Mouse (Mus musculus): ENCODE data around the gene Spag6l.
A peak's percentile ranks its signal among the peaks of the same experiment; 100 is the strongest.

Spag6l gene

GRCm38 (mm10) chr16:16828757-16829615, at the start of gene Spag6l:
Gene Spag6l, minus strand, starts transcription at chr16:16829456.
- H3K4me1 ChIP-seq (replicated peaks; ENCODE audit: low read depth, low read length), result peaks cover 38% of the 10 kb centered on the region
- TF ChIP-seq POU5F1 (IDR thresholded peaks at IDR 0.05; ENCODE audit: borderline replicate concordance, low read length), result no peak
- no peak for TF ChIP-seq NANOG (IDR thresholded peaks at IDR 0.05; ENCODE audit: borderline replicate concordance, low read length)
- peak; percentile 38 for TF ChIP-seq CTCF (conservative IDR thresholded peaks at IDR 0.05; ENCODE audit: low read length)
- H3K36me3 ChIP-seq (ENCODE audit: insufficient read depth, low read length), result no peaks in the 10 kb centered on the region
- H3K4me3 ChIP-seq (replicated peaks; ENCODE audit: low read length), result peak within 1 kb of the TSS; percentile 82
- H3K9me3 ChIP-seq (ENCODE audit: low read length), result peaks cover 8% of the 10 kb centered on the region
- no peaks in the 10 kb centered on the region for H3K27me3 ChIP-seq (ENCODE audit: insufficient read depth, low read length)

- no peaks in the 10 kb centered on the region for H3K9me3 ChIP-seq (ENCODE audit: low read length)
- H3K4me3 ChIP-seq (replicated peaks; ENCODE audit: low read length), result no peak overlapping the region
- no peaks in the 10 kb centered on the region for H3K27me3 ChIP-seq (ENCODE audit: insufficient read depth, low read length)
- no peak for TF ChIP-seq CTCF (conservative IDR thresholded peaks at IDR 0.05; ENCODE audit: low read length)
- TF ChIP-seq NANOG (IDR thresholded peaks at IDR 0.05; ENCODE audit: borderline replicate concordance, low read length), result no peak
- no peak for TF ChIP-seq POU5F1 (IDR thresholded peaks at IDR 0.05; ENCODE audit: borderline replicate concordance, low read length)
- peaks cover 97% of the 10 kb centered on the region for H3K36me3 ChIP-seq (ENCODE audit: insufficient read depth, low read length)
- H3K4me1 ChIP-seq (replicated peaks; ENCODE audit: low read depth, low read length), result peaks cover 6% of the 10 kb centered on the region
These were observed 49.8 kb upstream of the Spag6l start for GRCm38 (mm10) chr16:16879025-16879424.

DNA sequence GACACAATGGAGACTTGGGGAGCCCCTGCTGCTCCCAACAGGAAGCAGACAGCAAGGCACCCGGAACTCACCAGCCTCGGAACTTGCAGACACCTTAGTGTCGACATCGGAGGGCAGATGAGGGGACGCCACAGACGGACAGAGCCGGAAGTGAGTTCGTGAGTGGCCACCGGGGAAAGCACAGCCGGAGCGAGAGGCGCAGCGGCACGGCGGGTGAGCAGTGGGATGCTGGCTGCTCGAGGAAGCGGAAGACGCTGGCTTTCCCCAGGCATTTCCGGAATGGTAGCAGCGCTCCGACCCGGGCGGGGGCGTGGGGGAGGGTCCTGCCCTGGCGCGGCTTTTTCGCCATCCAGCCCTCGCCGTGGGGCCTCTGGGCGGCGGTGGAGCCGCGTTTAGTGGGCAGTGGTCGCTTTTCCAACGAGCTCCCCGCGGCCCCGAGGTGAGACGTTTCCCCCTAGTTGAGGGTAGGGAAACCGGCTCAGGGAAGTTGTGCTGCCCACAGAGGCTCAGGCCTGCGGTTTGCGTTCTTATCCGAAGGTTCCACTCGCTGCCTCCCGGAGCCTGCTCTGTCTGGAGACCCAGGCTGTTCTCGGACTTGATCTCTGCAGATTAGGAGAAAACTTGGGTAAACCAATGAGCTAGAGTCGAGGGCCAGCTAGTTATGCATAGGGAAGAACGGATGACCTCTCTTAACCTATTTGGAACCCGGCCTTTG, 41.5 kb upstream of the Spag6l start, which contains the start of the genes Top3b and Vpreb1:
Gene Top3b, plus strand, starts transcription at position 120 of the 715 bp plus-strand sequence.
Gene Vpreb1, minus strand, starts transcription at position 227 of the 715 bp plus-strand sequence.
- no peaks in the 10 kb centered on the region for H3K27me3 ChIP-seq (ENCODE audit: insufficient read depth, low read length)
- H3K9me3 ChIP-seq (ENCODE audit: low read length), result no peaks in the 10 kb centered on the region
- TF ChIP-seq CTCF (conservative IDR thresholded peaks at IDR 0.05; ENCODE audit: low read length), result no peak
- TF ChIP-seq NANOG (IDR thresholded peaks at IDR 0.05; ENCODE audit: borderline replicate concordance, low read length), result no peak
- H3K4me1 ChIP-seq (replicated peaks; ENCODE audit: low read depth, low read length), result peaks cover 71% of the 10 kb centered on the region
- H3K36me3 ChIP-seq (ENCODE audit: insufficient read depth, low read length), result peaks cover 36% of the 10 kb centered on the region
- peak within 1 kb of the TSS; percentile 98 for H3K4me3 ChIP-seq (replicated peaks; ENCODE audit: low read length)

DNA sequence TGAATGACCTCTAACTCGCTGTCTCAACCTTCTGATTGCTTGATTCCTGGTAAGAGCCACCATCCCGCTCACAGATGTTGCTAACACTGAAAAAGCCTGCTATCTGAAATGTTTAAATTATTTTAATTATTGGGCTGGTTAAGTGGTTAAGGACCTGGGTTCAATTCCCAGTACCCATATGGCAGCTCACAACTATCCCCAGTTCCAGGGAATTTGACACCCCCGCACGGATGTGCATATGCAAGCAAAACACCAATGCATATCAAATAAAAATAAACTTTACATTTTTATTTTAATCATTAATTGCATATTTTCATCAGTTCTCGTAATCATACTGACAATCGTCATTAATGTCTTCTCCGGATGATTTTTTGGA, 41.0 kb upstream of the Spag6l start:
- Histone ChIP-seq H3K9me3 (ENCODE audit: low read length) (no peaks in the 10 kb centered on the region), H3K4me3 (replicated peaks; ENCODE audit: low read length) (peak overlapping the region; percentile 98), H3K36me3 (ENCODE audit: insufficient read depth, low read length) (peaks cover 32% of the 10 kb centered on the region), H3K4me1 (replicated peaks; ENCODE audit: low read depth, low read length) (peaks cover 76% of the 10 kb centered on the region), H3K27me3 (ENCODE audit: insufficient read depth, low read length) (no peaks in the 10 kb centered on the region)
- TF ChIP-seq POU5F1 (IDR thresholded peaks at IDR 0.05; ENCODE audit: borderline replicate concordance, low read length) (no peak), CTCF (conservative IDR thresholded peaks at IDR 0.05; ENCODE audit: low read length) (no peak), NANOG (IDR thresholded peaks at IDR 0.05; ENCODE audit: borderline replicate concordance, low read length) (no peak)

DNA sequence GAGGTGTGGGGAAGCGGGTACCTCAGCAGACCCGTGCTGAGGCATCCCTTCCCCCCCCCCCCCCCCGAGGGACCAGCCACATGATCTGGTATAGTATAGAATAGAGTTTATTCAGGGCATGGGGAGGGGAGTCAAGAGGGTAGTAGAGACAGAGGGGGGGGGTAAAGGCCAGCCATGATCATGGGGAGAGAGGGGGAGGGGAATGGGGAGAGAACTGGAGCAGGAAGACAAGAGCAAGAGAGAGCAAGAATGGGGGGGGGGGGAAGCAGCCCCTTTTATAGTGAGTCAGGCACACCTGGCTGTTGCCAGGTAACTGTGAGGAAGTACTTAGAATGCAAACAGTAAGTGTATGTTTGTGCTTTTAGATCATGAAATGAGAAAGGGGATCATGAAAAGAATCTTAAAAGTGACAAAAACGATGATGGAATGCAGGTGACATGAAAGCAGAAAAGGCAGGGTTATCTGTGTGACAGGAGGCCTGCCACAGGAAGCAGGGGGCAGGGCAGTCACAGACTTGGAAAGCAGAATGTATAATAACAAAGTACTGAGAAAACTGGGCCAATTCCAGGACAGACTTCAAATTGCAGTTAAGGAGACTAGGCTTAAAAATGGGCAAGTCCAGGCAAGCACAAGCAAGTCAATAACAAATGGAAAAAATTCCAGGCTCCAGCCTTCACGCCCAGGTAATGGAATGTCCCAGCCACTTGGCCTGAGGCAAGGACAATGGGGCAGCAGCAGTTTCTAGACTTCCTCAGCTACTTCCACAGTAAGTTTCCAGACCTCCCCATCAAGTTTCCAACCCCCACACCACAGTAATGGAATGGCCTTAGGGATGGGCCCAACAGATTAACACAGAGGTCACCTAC, 36.7 kb upstream of the Spag6l start:
- H3K4me3 ChIP-seq (replicated peaks; ENCODE audit: low read length), result no peak overlapping the region
- no peaks in the 10 kb centered on the region for H3K27me3 ChIP-seq (ENCODE audit: insufficient read depth, low read length)
- peak; percentile 46; the same call in 1 of the 2 replicates for TF ChIP-seq NANOG (IDR thresholded peaks at IDR 0.05; ENCODE audit: borderline replicate concordance, low read length)
- no peak for TF ChIP-seq CTCF (conservative IDR thresholded peaks at IDR 0.05; ENCODE audit: low read length)
- no peaks in the 10 kb centered on the region for H3K9me3 ChIP-seq (ENCODE audit: low read length)
- peaks cover 69% of the 10 kb centered on the region for H3K4me1 ChIP-seq (replicated peaks; ENCODE audit: low read depth, low read length)
- peaks cover 3% of the 10 kb centered on the region for H3K36me3 ChIP-seq (ENCODE audit: insufficient read depth, low read length)

GRCm38 (mm10) chr16:16865217-16865616, 36.0 kb upstream of the Spag6l start:
- Histone ChIP-seq H3K4me1 (replicated peaks; ENCODE audit: low read depth, low read length) (peaks cover 68% of the 10 kb centered on the region), H3K9me3 (ENCODE audit: low read length) (no peaks in the 10 kb centered on the region), H3K36me3 (ENCODE audit: insufficient read depth, low read length) (peaks cover 3% of the 10 kb centered on the region), H3K27me3 (ENCODE audit: insufficient read depth, low read length) (no peaks in the 10 kb centered on the region), H3K4me3 (replicated peaks; ENCODE audit: low read length) (no peak overlapping the region)
- no peak for TF ChIP-seq POU5F1 (IDR thresholded peaks at IDR 0.05; ENCODE audit: borderline replicate concordance, low read length)
- TF ChIP-seq CTCF (conservative IDR thresholded peaks at IDR 0.05; ENCODE audit: low read length), result no peak
- TF ChIP-seq NANOG (IDR thresholded peaks at IDR 0.05; ENCODE audit: borderline replicate concordance, low read length), result no peak

- no peak within 1 kb of the TSS for H3K4me3 ChIP-seq (replicated peaks; ENCODE audit: low read length)
- peaks cover 59% of the 10 kb centered on the region for H3K4me1 ChIP-seq (replicated peaks; ENCODE audit: low read depth, low read length)
- no peaks in the 10 kb centered on the region for H3K9me3 ChIP-seq (ENCODE audit: low read length)
- TF ChIP-seq NANOG (IDR thresholded peaks at IDR 0.05; ENCODE audit: borderline replicate concordance, low read length) (no peak), POU5F1 (IDR thresholded peaks at IDR 0.05; ENCODE audit: borderline replicate concordance, low read length) (no peak), CTCF (conservative IDR thresholded peaks at IDR 0.05; ENCODE audit: low read length) (no peak)
- peaks cover 3% of the 10 kb centered on the region for H3K36me3 ChIP-seq (ENCODE audit: insufficient read depth, low read length)
- no peaks in the 10 kb centered on the region for H3K27me3 ChIP-seq (ENCODE audit: insufficient read depth, low read length)
These were observed 34.7 kb upstream of the Spag6l start, which contains the start of gene Igll1 for GRCm38 (mm10) chr16:16863978-16864377. Gene Igll1, minus strand, starts transcription at chr16:16863985.

DNA sequence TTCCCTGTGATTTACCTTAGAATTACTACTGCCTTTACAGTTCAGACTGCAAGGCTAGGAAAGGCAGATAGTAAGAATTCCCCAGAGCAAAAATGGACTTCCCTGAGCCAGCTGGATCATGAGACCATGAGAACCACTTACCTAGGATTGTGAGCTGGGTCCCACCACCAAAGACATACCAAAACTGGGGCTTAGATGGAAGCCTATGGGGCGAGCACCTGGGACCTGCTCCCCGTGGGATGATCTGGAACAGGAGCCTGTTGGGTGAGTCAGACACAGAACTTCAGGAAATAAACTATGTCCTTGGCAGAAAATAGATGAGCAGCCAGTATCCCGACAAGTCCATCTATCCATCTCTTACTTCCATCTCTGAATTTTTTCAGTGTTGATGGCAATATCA, 33.0 kb upstream of the Spag6l start:
- H3K9me3 ChIP-seq (ENCODE audit: low read length), result no peaks in the 10 kb centered on the region
- no peaks in the 10 kb centered on the region for H3K27me3 ChIP-seq (ENCODE audit: insufficient read depth, low read length)
- TF ChIP-seq POU5F1 (IDR thresholded peaks at IDR 0.05; ENCODE audit: borderline replicate concordance, low read length) (no peak), CTCF (conservative IDR thresholded peaks at IDR 0.05; ENCODE audit: low read length) (no peak), NANOG (IDR thresholded peaks at IDR 0.05; ENCODE audit: borderline replicate concordance, low read length) (no peak)
- peaks cover 3% of the 10 kb centered on the region for H3K36me3 ChIP-seq (ENCODE audit: insufficient read depth, low read length)
- no peak overlapping the region for H3K4me3 ChIP-seq (replicated peaks; ENCODE audit: low read length)
- H3K4me1 ChIP-seq (replicated peaks; ENCODE audit: low read depth, low read length), result peaks cover 51% of the 10 kb centered on the region
